Mouse (Mus musculus) ES-E14 (cell line): ENCODE measurements at regions not wholly inside any gene's neighbourhood (a gene's known extent, or its start where the extent isn't known, plus 50 kb on each side); places are given as distances from the start of the nearest gene placed in this dataset.

Experiments
- DNase-seq: peaks from one replicate; pipeline ENCODE4 v3.0.0-alpha.2; 2013; ENCODE audit warnings: low read depth, low spot score
- H3K27ac ChIP-seq: 2 replicates; pipeline ENCODE4 v1.5.1; 2012; ENCODE audit warnings: low read depth, mild to moderate bottlenecking, low read length, moderate library complexity, mixed read lengths; ENCODE audit not compliant: poor library complexity, insufficient read depth, severe bottlenecking
- H3K36me3 ChIP-seq: 2 replicates; pipeline ENCODE4 v1.6.1; 2012; ENCODE audit warnings: mild to moderate bottlenecking, low read length, moderate library complexity, mixed read lengths; ENCODE audit not compliant: control insufficient read depth, poor library complexity, insufficient read depth, severe bottlenecking
- H3K4me1 ChIP-seq, 2 experiments: fragments of 150-350 bp in 1 of 2; sonication (generic) in 1 of 2; 2 replicates each; pipeline ENCODE4 v1.6.1; 2012; ENCODE audit warnings: low read length in 2 of 2, mild to moderate bottlenecking in 1 of 2, mixed read lengths in 1 of 2; ENCODE audit not compliant: control insufficient read depth in 2 of 2, insufficient read depth in 2 of 2, poor library complexity in 1 of 2
- H3K4me3 ChIP-seq, 2 experiments: fragments of 150-350 bp in 1 of 2; sonication (generic) in 1 of 2; 2 replicates each; pipeline ENCODE4 v1.5.1; 2012; ENCODE audit warnings: low read length in 2 of 2, low read depth in 1 of 2, mild to moderate bottlenecking in 1 of 2, mixed read lengths in 1 of 2; ENCODE audit not compliant: insufficient read depth in 1 of 2, poor library complexity in 1 of 2, severe bottlenecking in 1 of 2
- H3K9ac ChIP-seq: 2 replicates; pipeline ENCODE4 v1.6.1; 2012; ENCODE audit warnings: low read depth, mild to moderate bottlenecking, low read length, mixed read lengths; ENCODE audit not compliant: poor library complexity, insufficient read depth, severe bottlenecking
- H3K9me3 ChIP-seq: fragments of 150-350 bp; sonication (generic); 2 replicates; pipeline ENCODE4 v1.6.1; 2012; ENCODE audit warnings: low read depth, mild to moderate bottlenecking, low read length; ENCODE audit not compliant: control insufficient read depth, insufficient read depth
- CHD2 ChIP-seq: IDR thresholded peaks from 2 replicates; pipeline ENCODE4 v1.6.1; 2014; ENCODE audit warnings: mild to moderate bottlenecking, low read depth, low read length, inconsistent platforms
- HCFC1 ChIP-seq: IDR thresholded peaks from 2 replicates; pipeline ENCODE4 v1.6.1; 2012; ENCODE audit warnings: low read length, inconsistent platforms, borderline replicate concordance; ENCODE audit not compliant: insufficient read depth
- MAFK ChIP-seq: IDR thresholded peaks from 2 replicates; pipeline ENCODE4 v1.6.1; 2014; ENCODE audit warnings: mild to moderate bottlenecking, low read depth, low read length, inconsistent platforms; ENCODE audit not compliant: insufficient read depth
- ZC3H11A ChIP-seq: IDR thresholded peaks from 2 replicates; pipeline ENCODE4 v1.6.1; 2012; ENCODE audit warnings: low read depth, mild to moderate bottlenecking, inconsistent platforms, low read length, borderline replicate concordance
- ZNF384 ChIP-seq: IDR thresholded peaks from 2 replicates; pipeline ENCODE4 v1.6.1; 2012; ENCODE audit warnings: low read depth, low read length, inconsistent platforms
- in situ Hi-C, 2 experiments: fragments of 600-800 bp; cut with MboI; formaldehyde crosslinking; loops; one replicate each; pipeline ENCODE4 v1.15.1; 2025; ENCODE audit warnings: low sequenced_read_pairs in 2 of 2, inconsistent platforms in 1 of 2; ENCODE audit not compliant: unreplicated experiment in 2 of 2

DNA sequence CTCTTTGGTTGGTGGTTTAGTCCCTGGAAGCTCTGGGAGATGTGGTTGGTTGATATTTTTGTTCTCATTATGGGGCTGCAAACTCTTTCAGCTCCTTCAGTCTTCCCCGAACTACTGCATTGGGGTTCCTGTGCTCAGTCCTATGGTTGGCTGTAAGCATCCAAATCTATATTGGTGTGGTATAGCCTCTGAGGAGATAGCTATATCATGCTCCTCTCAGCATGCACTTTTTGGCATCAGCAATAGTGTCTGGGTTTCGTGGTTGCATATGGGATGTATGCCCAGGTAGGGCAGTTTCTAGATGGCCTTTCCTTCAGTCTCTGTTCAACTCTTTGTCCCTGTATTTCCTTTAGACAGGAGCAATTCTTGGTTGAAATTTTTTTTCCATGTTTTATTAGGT lies 1250.0 kb downstream of the Zpld1 start:
- DNase-seq = no peak
- Histone ChIP-seq H3K27ac (no peak overlapping the region), H3K9me3 (no peaks in the 10 kb centered on the region), H3K4me3 (no peak overlapping the region), H3K36me3 (no peaks in the 10 kb centered on the region), H3K4me1 (no peaks in the 10 kb centered on the region), H3K9ac (no peak overlapping the region)
- in situ Hi-C loops = no loop called here
- TF ChIP-seq ZC3H11A (no peak), HCFC1 (no peak), MAFK (no peak), ZNF384 (no peak)

DNA sequence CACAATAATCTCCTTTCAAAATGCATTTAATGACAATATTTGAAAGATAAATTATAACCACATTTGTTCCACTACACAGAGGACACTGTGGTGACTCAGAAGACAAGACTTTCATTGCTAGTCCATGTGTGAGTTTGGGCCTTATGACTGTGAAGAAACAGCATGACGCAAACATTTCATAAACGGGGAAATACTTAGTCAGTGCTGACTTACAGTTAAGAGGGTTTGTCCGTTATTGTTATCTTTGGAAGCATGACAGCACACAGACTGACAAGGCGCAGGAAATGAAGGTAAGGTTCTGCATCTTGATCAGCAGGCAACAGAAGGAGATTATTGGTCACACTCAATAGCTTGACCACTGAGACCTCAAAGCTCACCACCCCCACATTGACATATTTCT lies 1255.8 kb downstream of the Zpld1 start:
- Histone ChIP-seq H3K27ac (no peak overlapping the region), H3K36me3 (no peaks in the 10 kb centered on the region), H3K9me3 (no peaks in the 10 kb centered on the region), H3K4me1 (no peaks in the 10 kb centered on the region), H3K9ac (no peak overlapping the region), H3K4me3 (no peak overlapping the region)
- DNase-seq = no peak
- in situ Hi-C loops = no loop called here
- TF ChIP-seq CHD2 (no peak), ZNF384 (no peak), HCFC1 (no peak), ZC3H11A (no peak), MAFK (no peak)

DNA sequence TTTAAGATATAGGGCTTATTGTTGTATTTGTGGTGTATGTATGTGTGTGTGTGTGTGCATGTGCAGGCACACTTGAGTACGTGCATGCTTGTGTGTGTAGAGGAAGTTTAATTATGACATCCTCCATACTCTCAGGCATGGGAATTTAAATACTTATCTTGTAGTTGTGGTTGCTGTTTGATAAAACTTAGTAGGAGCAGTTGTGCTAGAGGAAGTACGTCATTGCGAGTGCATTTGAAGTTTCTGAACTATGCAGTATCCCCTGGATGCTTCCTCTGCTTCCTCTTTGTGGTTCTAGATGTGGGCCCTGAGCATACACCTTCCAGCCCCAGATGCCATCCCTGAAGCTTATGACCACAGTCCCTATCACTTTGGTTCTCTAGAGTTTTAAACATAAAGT lies 1281.5 kb downstream of the Zpld1 start:
- H3K4me1 ChIP-seq = no peaks in the 10 kb centered on the region
- no peak for TF ChIP-seq HCFC1
- TF ChIP-seq ZNF384 = no peak
- TF ChIP-seq MAFK = no peak
- no peak for TF ChIP-seq ZC3H11A
- no peak for TF ChIP-seq CHD2
- no peak overlapping the region for H3K27ac ChIP-seq
- no peaks in the 10 kb centered on the region for H3K36me3 ChIP-seq
- no peak overlapping the region for H3K9ac ChIP-seq
- H3K9me3 ChIP-seq = no peaks in the 10 kb centered on the region
- in situ Hi-C loops = no loop called here
- DNase-seq = no peak
- H3K4me3 ChIP-seq = no peak overlapping the region

- Histone ChIP-seq H3K4me3 (no peak overlapping the region), H3K9ac (no peak overlapping the region), H3K27ac (no peak overlapping the region), H3K9me3 (no peaks in the 10 kb centered on the region), H3K36me3 (no peaks in the 10 kb centered on the region), H3K4me1 (no peaks in the 10 kb centered on the region)
- TF ChIP-seq CHD2 = no peak
- TF ChIP-seq ZNF384 = no peak
- TF ChIP-seq HCFC1 = no peak
- no peak for TF ChIP-seq ZC3H11A
- no peak for TF ChIP-seq MAFK
- DNase-seq = no peak
- in situ Hi-C loops = no loop called here
Observed at GRCm38 (mm10) chr16:53973711-53974110, 1324.1 kb downstream of the Zpld1 start.

- in situ Hi-C loops = no loop called here
- Histone ChIP-seq H3K27ac (no peak overlapping the region), H3K36me3 (no peaks in the 10 kb centered on the region), H3K4me3 (no peak overlapping the region), H3K4me1 (no peaks in the 10 kb centered on the region), H3K9me3 (no peaks in the 10 kb centered on the region), H3K9ac (no peak overlapping the region)
- DNase-seq = no peak
- no peak for TF ChIP-seq ZNF384
- no peak for TF ChIP-seq ZC3H11A
Observed at GRCm38 (mm10) chr16:53956646-53957045, 1341.1 kb downstream of the Zpld1 start.
